Mouse (Mus musculus) v-Abl transformed pro-B cells (cell line): ENCODE data around the gene Slc9a3r2.

Experiments used
- in situ Hi-C, 2 experiments: fragments of 400-800 bp; cut with MboI; formaldehyde crosslinking; loops; one replicate each; pipeline ENCODE4 v1.15.1; 2025; ENCODE audit not compliant: unreplicated experiment in 2 of 2

Gene Slc9a3r2

GRCm38 (mm10) chr17:24596073-24596466 is 54.1 kb downstream of the Slc9a3r2 start:
- in situ Hi-C loops, result no loop called here

DNA sequence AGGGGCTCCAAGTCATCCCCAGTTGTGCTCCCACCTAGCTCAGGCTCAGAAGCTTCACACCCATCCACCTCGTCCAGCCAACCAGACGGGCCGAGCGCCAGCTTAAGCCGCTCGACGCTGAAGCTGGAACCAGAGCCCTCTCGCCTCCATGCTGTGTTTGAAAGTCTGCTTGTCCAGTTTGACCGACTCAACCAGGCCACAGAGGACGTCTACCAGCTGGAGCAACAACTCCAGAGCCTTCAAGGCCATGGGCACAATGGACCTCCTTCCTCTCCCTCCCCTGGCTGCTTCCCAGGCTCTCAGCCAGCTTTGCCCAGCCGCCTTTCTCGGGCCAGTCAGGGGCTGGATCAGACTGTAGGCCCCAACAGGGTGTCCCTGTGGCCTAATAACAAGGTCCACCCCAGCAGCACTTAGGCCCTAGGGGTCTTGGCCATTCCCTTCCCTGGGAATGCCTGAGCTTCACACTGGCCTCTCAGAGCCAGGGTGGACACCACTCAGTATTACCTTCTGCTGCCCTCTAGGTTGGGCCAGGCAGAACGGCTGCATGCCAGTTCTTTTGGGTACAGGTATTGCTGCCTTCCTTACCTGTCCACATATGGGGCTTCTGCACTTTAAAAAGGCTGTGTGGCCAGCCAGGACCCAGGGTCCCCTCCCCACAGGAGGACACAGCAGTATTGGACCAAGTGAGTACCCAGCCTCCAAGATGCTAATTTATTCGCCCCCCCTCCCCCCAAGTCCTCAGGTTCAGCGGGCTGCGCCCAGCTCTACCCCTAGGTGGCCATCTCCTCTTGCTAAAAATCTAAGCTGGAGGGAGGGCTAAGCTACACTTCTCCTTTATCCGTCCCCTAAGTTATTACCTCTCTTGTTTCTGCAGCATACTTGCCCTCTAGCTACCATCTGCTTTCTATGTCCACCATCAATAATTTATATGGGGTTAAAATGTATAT is 54.7 kb downstream of the Slc9a3r2 start:
- in situ Hi-C loops, result no loop called here

GRCm38 (mm10) chr17:24593992-24594890 is 55.9 kb downstream of the Slc9a3r2 start:
- in situ Hi-C loops, result no loop called here

GRCm38 (mm10) chr17:24593248-24593647 is 56.9 kb downstream of the Slc9a3r2 start:
- in situ Hi-C loops, result no loop called here

- in situ Hi-C loops, result no loop called here
These were observed 58.4 kb downstream of the Slc9a3r2 start for GRCm38 (mm10) chr17:24591695-24592094.

- in situ Hi-C loops, result no loop called here
These were observed 59.2 kb downstream of the Slc9a3r2 start for GRCm38 (mm10) chr17:24590943-24591342.
